Mouse (Mus musculus) bone marrow, adult 2 months (tissue): Measurements from ENCODE around the gene Pcgf3.
"Not testable (repeated sequence)": the region's sequence is repeated elsewhere in the genome, so short reads cannot be mapped to it uniquely, and the experiment has no call there.

Experiments used
- CTCF ChIP-seq: fragments of 200-500 bp; IDR thresholded peaks from 2 replicates; pipeline ENCODE4 v1.5.1; 2011; ENCODE audit warnings: low read length, control low read depth; ENCODE audit not compliant: control insufficient read depth, insufficient read depth
- POLR2A ChIP-seq: fragments of 200-500 bp; IDR thresholded peaks from 2 replicates; pipeline ENCODE4 v1.6.1; 2011; ENCODE audit warnings: low read depth, mild to moderate bottlenecking, control low read depth, low read length, borderline replicate concordance; ENCODE audit not compliant: control insufficient read depth

DNA sequence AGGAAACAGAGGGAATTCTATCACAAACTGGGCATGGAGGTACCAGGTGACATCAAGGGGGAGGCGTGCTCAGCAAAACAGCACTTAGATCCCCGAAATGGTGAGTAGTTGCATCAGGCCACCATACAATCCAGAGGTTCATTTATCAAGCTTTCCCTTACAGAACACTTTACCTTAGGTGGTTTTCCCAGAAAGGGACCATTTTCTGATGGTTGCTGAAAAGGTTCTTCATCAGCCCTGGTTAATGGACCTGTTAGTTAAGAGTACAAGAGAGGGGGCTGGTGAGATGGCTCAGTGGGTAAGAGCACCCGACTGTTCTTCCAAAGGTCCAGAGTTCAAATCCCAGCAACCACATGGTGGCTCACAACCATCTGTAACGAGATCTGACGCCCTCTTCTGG is 25.1 kb downstream of the Pcgf3 start:
- TF ChIP-seq CTCF, POLR2A: not testable (repeated sequence)
